Mouse (Mus musculus) T-helper 2 cell (primary cell): ENCODE results near the gene Slc2a3.
"Not testable (repeated sequence)": the region's sequence is repeated elsewhere in the genome, so short reads cannot be mapped to it uniquely, and the experiment has no call there.

Experiments
- in situ Hi-C: fragments of 300-600 bp; cut with MboI, MseI; formaldehyde crosslinking; loops from one replicate; pipeline ENCODE4 v1.15.1; 2025; ENCODE audit warnings: high pct_unique_total_duplicates

The Slc2a3 gene

DNA sequence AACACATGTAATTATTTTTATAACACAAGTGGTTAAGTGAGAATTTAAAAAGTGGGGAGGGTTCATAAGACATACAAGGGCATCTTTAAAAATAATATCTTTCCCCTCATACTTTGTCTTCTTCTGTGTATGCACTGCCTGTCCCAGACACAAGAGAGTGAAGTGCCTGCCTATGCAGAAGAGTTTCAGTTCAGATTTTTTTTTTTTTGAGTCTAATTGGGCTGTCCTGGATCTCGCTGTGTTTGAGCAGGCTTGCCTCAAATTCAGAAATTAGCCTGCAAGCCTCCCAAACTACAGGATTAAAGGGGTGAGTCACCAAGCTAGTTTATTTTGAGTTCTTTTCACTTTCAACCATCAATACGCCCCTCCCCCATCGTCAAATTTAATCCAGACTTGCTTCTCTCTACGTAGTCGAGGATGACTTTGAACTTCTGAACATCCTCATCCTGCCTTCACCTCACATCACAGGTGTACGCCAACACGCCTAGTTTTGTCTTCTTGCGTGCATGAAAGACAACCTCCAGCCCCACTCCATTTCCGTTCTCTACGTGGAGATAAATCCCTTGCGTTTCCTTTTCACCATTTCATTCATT, 8.7 kb upstream of the Slc2a3 start:
- in situ Hi-C loops, result loop anchor here (25.0 kb wide), 1 partner anchor 1573 kb away; the partner anchor contains the start of gene Usp18

DNA sequence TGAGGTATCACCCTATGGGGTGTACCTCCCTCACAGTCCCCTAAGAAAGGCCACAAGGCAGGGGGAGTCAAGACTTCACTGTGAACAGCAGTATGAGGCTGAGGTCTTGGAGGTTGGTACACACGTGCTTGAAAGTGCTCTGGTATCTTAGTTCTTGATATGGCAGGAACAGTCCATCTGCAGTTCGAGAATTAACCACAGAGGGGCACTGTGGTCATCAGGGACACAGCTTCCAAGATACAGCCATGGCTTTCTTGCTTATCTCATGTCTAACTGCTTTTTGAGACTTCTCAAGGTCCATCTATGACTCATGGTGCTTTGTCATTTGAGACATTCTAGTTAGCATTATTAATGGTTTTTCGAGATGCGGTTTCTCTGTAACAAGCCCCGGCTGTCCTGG, 3.0 kb upstream of the Slc2a3 start:
- in situ Hi-C loops, result loop anchor here (25.0 kb wide), 1 partner anchor 1567 kb away; the partner anchor contains the start of gene Usp18

DNA sequence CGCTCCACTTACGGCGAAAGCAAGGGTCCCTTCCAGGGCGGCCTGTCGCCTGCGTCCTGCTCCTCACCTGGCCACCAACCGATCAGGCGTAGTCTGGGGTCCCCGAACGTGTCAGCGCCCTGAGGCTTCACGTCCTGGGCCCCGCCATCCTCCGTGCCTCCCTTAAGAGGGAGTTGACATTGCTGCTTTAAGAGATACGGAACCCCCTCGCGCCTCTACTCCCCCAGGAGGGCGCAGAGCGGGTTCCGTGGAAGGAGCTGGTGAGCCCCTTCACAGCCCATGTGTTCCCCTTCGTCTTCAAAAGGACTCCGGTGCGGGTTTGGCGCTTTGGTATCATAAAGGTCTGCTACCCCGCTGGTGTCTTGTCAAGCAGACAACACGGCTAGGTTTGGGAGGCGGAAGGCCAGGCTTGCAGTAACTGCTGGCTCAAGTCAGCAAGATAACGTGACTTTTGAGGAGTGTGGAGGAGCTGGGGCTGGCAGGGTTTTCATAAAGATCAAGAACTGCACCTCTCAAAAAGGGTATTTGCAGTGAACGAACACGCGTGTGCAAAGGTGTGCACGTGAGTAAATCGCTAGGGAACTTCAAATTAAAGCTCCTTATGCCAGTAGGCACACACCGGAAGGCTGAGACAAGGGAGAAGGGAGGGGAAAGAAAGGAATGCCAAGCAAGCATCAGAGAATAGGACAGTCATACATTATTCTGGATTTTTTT, 518 bp upstream of the Slc2a3 start:
- in situ Hi-C loops, result loop anchor here (25.0 kb wide), 1 partner anchor 1565 kb away; the partner anchor contains the start of gene Usp18

DNA sequence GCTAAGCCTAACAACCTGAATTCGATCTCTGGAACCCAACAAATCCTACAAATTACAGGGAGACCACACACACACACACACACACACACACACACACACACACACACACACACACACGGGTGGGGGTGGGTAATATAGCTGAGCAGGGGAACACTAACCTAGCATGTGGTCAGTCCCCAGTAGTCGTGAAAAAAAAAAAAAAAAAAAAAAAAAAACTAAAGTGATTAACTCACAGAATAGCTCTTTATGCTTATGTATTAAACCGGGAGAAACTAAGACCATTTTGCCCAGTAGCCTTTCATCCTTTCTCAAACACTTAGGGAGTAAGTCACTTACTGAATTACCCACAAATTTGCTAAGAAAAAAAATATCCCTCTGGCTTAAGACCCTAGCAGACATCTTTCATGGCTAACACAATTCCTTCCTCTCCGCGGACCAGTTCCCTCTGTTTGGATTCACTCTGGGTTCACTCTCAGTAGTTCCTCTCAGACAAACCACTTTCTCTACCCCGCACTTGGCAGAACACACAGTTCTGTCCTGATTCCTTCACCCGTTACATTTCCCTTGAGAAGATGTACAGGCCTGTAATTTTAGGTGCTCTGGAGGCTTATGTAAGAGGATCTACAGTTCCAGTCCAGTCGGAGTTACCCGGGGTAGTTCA, 670 bp downstream of the Slc2a3 start:
- in situ Hi-C loops, result loop anchor here (25.0 kb wide), 1 partner anchor 1563 kb away; the partner anchor contains the start of gene Usp18

DNA sequence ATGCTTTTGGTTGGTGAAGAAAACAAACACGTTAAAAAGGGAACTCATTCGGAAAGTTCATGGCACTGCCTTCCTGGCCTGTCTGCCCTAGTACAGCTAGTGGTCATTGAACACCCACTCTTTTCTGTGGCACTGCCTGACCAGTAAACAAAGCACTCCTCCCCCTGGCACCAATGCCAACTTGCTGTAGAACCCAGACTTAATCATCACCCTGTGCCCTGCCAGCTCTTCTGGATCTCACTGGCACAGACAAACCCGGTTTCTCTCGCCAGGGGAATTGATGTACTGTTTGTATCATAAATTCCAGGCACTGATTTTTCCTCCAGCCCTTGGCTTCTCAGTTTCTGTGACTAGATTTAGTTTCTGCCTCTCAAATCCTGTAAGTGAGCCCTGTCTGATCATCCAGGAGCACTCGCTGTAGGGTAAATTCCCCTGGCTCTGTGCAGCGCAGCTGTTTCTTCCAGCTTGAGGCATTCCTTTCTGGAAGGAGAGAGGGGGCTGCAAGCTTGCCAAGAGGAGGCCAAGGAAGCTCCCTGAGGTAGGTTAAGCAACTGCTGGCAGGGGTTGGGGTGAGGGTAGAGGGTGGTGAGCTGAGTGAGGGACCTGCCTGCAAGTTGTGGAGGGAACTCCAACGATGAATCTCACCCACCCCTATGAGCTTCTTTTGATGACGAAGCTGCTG, 6.0 kb downstream of the Slc2a3 start:
- in situ Hi-C loops, result loop anchor here (25.0 kb wide), 1 partner anchor 1867 kb away; the partner anchor contains the start of gene Lpcat3

DNA sequence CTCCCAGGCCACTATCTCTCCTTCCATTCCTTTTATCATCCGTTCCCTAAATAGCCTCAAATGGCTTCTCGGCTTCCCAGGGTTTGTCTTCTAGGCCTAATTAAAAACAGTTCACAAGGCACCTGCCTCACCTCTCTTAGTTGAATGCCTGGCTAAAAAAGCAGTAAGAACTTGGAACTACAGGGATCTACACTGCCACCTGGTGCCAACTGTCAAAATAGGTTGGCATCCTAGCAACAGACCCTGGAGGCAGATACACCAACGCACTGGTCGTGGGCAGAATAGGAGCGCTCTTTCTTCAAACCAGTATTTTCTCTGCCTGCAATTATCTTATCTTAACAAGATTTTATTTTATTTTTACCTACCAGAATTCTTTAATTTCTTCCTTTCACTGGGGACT, 15.2 kb downstream of the Slc2a3 start:
- in situ Hi-C loops, result loop anchor here (10.0 to 25.0 kb wide), 2 partner anchors 101 to 1876 kb away; partner anchors contain the start of gene Lpcat3

DNA sequence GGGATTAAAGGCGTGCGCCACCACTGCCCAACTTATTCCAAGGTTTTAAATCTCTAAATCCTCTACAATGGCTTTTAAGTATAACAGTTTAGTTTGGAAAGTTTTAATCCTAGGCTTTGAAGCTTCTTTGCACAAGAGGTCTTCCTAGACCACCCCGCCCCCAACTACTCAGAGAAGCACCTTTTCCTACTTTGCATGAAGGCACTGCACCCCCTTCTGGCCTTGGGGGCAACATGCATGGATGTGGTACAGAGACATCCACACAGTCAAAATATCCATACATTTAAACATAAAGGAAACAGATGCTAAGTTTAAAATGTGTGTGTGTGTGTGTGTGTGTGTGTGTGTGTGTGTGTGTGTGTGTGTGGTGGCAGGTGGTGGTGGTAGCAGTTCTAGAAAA, 16.6 kb downstream of the Slc2a3 start:
- in situ Hi-C loops, result loop anchor here (10.0 to 25.0 kb wide), 2 partner anchors 100 to 1877 kb away; partner anchors contain the start of gene Lpcat3

DNA sequence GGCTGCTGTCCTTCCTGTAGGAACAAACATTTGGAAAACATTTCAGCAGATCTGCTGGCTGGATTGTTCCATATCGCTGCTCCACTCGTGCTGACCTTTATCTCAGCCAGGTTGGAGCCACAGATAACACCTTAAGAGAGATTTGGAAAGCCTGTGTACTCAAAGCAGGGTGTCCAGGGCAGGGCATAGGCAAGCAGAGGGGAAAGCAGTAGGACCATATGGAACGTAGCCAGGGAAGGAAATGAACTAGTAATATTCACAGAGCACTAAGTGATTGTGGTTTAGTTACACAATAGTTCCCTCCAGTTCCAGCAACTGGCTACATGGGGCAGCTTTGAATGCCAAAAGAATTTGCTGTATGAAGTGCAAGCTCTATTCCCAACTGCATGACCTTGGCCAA, 19.3 kb downstream of the Slc2a3 start:
- in situ Hi-C loops, result loop anchor here (10.0 to 25.0 kb wide), 2 partner anchors 97 to 1880 kb away; partner anchors contain the start of gene Lpcat3

DNA sequence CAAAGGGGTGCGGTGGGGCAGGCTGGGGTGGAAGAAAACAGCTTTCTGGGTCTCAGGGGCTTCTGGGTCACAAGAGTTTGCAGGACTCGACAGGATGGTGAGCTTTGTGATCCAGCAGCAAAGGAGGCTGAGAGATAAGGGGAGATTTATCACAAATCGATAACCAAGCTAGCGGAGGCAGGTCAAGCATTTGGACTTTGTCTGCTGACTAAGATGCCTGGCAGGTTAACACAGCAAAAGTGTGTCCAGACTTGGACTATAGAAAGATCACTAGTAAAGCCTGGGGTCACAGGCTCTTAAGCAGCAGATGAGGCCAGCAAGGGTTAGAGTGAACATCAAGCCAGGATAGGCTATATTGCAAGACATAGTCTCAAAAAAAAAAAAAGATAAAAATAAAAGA, 20.3 kb downstream of the Slc2a3 start:
- in situ Hi-C loops, result loop anchor here (10.0 to 25.0 kb wide), 2 partner anchors 96 to 1881 kb away; partner anchors contain the start of gene Lpcat3

DNA sequence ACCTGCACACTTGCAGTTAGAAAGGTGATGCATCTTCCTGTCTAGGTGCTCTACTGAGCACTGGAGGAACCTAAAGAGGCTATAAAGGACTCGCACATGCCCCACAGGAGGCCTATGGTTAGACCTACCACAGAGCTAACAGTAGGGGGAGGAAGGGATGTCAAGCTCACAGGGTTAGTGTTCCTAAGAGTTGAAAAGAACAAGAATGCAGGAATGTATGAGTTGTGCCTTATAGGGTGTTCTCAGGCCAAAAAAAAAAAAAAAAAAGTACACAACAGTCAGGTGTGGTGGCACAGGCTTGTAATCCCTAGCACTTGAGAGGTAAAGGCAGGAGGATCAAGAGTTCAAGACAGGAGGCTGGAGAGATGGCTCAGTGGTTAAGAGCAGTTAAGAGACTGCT, 21.5 kb downstream of the Slc2a3 start:
- in situ Hi-C loops, result loop anchor here (10.0 to 25.0 kb wide), 2 partner anchors 95 to 1882 kb away; partner anchors contain the start of gene Lpcat3

DNA sequence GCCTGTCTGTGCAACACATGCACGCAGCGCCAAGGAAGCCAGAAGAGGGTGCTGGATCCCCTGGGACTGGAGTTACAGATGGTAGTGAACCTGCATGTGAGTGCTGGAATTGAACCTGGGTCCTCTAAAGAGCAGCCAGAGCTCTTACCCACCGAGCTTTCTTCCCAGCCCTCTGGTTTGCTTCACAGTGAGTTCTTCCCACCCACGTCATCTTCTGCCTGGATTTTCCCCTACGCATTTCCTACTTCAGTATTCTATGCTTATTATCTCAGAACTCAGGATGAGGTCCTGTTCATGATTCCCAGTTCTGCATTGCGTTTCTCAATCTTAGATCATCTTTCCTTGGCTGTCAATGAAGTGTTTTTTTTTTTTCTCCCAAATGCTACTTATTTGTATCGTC, 25.4 kb downstream of the Slc2a3 start:
- in situ Hi-C loops, result loop anchor here (25.0 kb wide), 1 partner anchor 1886 kb away; the partner anchor contains the start of gene Lpcat3

DNA sequence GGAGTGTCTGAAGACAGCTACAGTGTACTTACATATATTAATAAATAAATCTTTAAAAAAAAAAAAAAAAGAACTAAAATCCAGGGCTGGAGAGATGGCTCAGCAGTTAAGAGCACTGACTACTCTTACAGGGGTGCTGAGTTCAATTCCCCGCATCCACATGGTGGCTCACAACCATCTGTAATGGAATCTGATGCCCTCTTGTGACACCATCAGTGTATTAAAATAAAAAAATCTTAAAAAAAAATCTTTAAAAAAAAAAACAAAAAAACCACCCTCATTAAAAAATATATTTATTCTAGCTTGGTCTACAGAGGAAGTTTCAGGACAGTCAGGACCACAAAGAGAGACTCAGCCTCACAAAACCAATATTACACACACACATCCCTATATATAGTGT, 27.1 kb downstream of the Slc2a3 start:
- in situ Hi-C loops, result no loop called here

DNA sequence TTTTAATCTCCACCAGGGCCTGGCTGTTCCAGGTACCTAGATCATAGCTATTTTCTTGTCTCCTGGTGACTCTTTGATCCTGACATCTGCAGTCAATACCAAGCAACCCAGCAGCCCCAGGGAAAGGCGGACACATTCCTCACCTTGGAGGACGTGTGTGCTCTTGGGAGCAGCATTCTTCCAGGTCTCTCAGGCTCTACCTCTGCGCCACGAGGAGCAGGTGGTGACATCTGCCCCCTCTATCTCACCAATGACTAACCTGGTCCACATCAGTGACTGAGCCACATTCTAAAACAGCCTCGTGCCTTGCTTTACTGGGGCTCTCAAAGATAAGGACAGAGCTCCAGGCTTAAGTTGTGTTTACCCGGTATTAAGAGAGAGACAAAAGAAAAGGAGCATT, 28.7 kb downstream of the Slc2a3 start:
- in situ Hi-C loops, result no loop called here

DNA sequence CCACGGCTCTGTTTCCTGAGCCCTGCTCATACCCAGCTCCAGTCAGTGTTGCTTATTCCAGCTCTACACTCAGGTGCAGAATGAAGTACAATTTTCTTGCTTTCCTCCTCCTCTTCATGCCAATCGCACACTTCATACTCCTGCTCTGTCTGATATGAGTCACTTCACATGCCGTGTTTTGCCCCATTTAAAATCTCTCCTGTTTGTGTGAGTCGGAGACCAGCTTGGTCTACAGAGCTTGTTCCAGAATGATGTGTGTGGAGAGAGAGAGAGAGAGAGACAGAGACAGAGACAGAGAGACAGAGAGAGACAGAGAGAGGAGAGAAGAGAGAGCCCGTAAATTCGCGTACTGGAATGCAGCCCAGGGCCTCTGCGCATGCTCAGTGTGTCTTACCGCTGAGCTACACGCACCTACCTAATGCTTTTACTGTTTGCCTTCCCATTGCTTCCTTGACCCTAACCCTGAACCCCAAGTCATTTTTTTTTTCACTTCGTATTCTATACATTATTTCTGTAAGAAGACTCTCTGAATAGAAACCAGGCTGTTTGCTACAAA, 30.6 kb downstream of the Slc2a3 start:
- in situ Hi-C loops, result no loop called here

DNA sequence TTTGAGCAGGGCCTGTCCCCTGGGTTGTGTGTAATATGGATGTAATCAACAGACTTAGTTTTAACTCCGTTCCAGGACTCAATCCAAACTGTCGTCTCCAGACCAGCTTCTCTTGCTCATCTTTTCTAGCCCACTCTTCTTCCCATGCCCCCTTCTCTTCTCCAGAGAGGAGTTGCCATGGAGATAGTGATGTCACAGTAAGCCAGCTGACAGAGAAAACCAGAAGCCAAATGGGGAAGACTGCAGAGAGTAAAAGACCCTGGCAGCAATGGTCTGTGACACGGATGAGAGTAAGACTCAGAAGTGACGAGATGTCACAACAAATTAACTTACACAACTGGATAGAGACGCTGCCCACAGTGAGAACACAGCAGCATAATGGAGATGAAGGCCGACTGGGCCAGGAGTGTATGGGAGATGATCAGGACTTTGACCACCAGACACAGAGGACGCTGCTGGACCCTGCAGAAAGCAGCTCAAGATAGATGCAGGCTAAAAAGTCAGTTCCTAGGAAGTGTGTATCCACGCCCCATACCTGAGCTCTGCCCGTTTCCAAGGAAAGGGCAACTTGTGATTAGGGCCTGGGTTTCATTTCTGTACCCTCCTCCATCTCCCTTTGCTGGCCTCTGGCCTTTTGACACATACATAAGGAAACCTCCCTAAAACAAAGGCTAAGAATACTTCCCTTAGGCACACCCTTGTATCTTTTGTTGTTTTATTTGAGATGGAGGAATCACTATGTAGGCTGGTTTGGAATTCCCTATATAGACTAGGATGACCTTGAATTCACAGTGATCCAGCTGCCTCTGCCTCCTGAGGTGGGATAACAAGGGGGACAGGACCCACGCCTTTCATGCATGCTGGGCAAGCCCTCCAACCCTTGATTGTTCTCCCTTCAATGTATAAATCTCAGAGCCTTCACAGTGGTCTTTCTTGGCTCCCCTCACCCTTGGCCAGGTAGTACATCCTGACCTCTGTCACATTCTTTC, 31.4 kb downstream of the Slc2a3 start:
- in situ Hi-C loops, result no loop called here

DNA sequence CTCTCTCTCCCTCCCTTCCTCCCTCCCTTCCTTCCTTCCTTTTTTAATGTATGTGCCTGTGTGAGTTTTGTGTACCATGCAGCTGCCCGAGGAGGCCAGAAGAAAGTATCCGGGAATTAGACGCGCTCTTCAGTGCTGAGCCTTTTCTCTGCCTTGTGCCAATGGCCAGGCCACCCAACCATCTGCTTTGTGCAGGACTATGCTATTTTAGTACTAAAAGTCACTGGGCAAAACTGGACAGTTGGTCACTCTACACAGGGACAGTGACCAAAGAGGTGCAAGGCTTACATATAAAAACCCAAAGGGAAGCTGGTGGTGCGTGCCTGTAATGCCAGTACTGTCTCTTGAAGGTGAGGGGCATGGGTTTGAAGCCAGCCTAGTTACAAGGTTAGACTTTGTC, 33.2 kb downstream of the Slc2a3 start:
- in situ Hi-C loops, result no loop called here

DNA sequence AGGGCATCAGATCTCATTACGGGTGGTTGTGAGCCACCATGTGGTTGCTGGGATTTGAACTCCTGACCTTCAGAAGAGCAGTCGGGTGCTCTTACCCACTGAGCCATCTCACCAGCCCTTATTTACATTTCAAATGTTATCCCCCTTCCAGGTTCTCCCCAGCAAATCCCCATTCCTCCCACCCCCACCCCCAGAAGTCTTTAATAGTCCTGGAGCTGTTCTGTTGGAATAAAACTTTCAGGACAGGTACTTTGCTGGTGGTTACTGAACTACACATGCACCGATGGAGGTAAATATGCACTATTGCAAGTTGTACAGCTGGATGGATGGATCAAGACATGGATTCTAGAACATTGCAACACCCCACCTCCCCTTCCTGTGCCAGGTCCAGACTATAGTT, 34.4 kb downstream of the Slc2a3 start:
- in situ Hi-C loops, result not testable (repeated sequence)

DNA sequence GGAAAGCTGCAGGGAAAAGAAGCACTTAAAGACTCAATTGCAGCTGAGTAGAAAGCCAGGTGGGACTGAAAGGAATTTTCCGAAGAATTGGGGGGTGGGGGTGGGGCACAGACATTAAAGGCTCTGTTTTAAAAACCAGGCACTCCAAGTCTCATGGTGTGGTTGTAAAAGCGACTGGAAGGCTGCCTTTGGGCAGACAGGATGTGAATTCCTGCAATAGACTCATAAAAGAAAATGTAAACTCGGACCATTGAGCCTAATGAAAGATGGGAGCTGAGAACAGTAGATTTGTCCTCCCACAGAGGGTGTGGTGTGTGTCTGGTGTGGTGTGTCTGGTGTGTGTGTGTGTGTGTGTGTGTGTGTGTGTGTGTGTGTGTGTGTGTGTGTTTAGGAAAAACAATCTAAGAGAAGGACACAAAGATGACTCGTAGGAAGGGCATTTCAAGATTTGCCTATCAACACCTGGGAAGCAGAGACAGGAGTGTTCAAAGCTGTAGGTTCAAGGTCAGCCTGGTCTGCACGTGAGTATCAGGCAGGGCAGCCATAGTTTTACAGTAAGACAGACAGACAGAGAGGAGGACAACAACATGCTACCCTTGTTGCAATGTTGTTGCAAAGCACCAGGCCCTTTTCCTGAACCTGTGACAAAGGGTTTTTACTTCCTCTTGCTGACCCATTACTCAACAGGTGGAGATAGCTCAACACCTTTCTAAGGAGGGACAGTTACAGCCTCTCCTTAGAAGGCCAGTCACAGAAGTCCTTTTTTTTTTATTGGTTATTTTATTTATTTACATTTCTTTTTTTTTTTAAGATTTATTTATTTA, 35.1 kb downstream of the Slc2a3 start:
- in situ Hi-C loops, result no loop called here
